Mouse (Mus musculus): ENCODE results near the gene Fam166a. TPM values are rescaled to one million over a fixed set of nuclear protein-coding genes. Genes with fewer than 3 reads are reported as not detected.

The Fam166a gene
- polyA plus RNA-seq, 1 experiment from 2014 or later: 0.91 TPM

DNA sequence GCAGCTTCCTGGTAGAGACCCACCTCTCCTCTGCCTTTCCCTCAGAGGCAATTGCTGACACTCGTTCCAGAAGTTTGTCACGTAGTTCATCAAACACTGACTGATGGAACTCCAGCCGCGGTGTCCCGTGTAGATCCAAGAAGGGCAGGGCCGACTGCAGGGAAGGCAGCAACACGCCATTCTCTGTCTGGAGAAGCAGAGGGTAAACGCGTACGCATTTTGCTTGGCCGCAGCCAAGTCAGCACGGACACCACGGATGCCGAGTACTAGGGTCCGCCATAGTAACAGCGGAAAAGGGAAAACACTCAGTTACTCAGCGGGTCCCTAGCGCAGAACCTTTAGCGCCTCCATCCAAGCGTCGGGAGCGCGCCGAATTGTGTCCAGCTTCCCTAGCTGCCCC lies 7.9 kb upstream of the Fam166a start:
- Histone ChIP-seq H3K4me1 (ENCODE audit: control insufficient read depth, insufficient read depth, low read length) (peaks cover 20% of the 10 kb centered on the region), H3K27me3 (ENCODE audit: control insufficient read depth, insufficient read depth, low read length) (no peaks in the 10 kb centered on the region), H3K27ac (ENCODE audit: low read depth, low read length) (peak overlapping the region; percentile 85), H3K4me2 (ENCODE audit: low read depth, low read length) (peak overlapping the region; percentile 92), H3K9ac (replicated peaks; ENCODE audit: low read depth, low read length) (peak overlapping the region; percentile 90), H3K36me3 (ENCODE audit: control insufficient read depth, insufficient read depth, low read length) (peaks cover 16% of the 10 kb centered on the region; the same call in 1 of the 2 replicates), H3K4me3 (ENCODE audit: low read depth, low read length) (peak overlapping the region; percentile 87), H3K9me3 (ENCODE audit: control insufficient read depth, low read length) (no peaks in the 10 kb centered on the region)
- under 1% methylated on average over 24 of the region's 24 CpGs for WGBS
- ATAC-seq (ENCODE audit: low read depth): peak; percentile 36; the same call in 1 of the 2 replicates

DNA sequence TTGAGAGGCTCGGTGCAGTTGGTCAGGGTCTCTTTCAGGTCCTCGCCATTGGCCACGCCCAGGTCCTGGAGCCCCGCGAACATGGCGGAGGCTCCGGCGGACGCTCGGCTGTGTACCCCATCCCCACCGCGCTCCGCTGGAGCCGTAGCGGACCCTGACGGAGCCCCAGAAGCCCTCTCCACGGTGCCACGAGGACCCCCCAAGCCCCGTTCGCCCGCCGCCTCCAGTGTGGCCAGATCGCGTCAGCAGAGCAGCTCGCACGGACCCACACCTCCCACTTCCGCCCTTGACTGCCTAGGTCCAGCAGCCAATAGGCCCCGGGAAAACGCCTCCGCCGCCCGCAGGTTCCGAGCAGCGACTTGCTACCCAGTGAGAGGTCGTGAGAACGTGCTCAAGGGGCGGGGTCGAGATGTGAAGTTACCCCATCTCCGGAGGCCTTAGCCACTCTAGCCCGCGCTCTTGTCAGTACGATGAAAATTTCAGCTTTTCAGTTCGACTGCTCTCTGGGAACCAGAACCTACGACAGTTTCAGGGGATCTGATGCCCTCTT lies 7.3 kb upstream of the Fam166a start, which contains the start of gene Nelfb:
Gene Nelfb, minus strand, starts transcription at position 369 of the 550 bp plus-strand sequence.
- Histone ChIP-seq H3K36me3 (ENCODE audit: control insufficient read depth, insufficient read depth, low read length) (0 out of 2 replicates have a peak, but pooled peaks cover 12% of the 10 kb centered on the region), H3K27me3 (ENCODE audit: control insufficient read depth, insufficient read depth, low read length) (no peaks in the 10 kb centered on the region), H3K4me2 (ENCODE audit: low read depth, low read length) (peak within 1 kb of the TSS; percentile 92), H3K9ac (replicated peaks; ENCODE audit: low read depth, low read length) (peak within 1 kb of the TSS; percentile 90), H3K4me3 (ENCODE audit: low read depth, low read length) (peak within 1 kb of the TSS; percentile 87), H3K27ac (ENCODE audit: low read depth, low read length) (peak within 1 kb of the TSS; percentile 85), H3K4me1 (ENCODE audit: control insufficient read depth, insufficient read depth, low read length) (peaks cover 20% of the 10 kb centered on the region), H3K9me3 (ENCODE audit: control insufficient read depth, low read length) (no peaks in the 10 kb centered on the region)
- under 1% methylated on average over 44 of the region's 44 CpGs for WGBS
- peak; percentile 93 for ATAC-seq (ENCODE audit: low read depth)

DNA sequence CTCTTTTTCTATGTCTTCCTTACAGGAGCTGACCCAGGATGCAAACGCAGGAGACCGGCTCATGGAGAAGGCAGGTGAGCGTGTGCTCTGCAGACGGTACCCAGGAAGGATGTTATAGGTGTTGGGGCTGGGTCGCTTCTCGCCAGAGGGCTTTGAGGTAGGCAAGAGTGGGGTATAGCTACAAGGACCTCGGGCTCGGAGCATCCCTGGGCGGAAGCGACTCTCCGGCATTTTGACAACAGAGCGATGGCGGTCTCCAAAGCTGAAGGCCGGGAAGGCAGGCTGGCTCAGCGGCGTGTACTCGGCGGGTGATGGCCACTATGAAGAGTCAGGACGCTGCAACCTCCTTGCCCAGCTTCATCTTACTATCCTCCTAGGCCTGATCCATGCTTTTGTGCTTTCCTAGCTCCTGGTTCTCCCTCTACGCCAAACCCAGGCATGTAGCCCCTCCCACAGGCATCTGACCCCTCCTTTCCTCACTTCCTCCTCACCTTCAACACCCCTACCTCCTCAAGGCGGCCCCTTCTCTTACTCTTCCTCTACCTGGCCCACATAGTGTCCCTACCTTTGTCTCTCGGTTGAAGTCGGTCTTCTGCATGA lies 5.2 kb upstream of the Fam166a start:
- no peak overlapping the region for H3K4me3 ChIP-seq (ENCODE audit: low read depth, low read length)
- H3K4me2 ChIP-seq (ENCODE audit: low read depth, low read length): no peak overlapping the region
- H3K27ac ChIP-seq (ENCODE audit: low read depth, low read length): no peak overlapping the region
- peaks cover 18% of the 10 kb centered on the region for H3K4me1 ChIP-seq (ENCODE audit: control insufficient read depth, insufficient read depth, low read length)
- ATAC-seq (ENCODE audit: low read depth): no peak
- 0 out of 2 replicates have a peak, but pooled peaks cover 5% of the 10 kb centered on the region for H3K36me3 ChIP-seq (ENCODE audit: control insufficient read depth, insufficient read depth, low read length)
- WGBS: 69% methylated on average over 23 of the region's 23 CpGs
- H3K9ac ChIP-seq (replicated peaks; ENCODE audit: low read depth, low read length): no peak overlapping the region
- H3K9me3 ChIP-seq (ENCODE audit: control insufficient read depth, low read length): no peaks in the 10 kb centered on the region
- H3K27me3 ChIP-seq (ENCODE audit: control insufficient read depth, insufficient read depth, low read length): no peaks in the 10 kb centered on the region

DNA sequence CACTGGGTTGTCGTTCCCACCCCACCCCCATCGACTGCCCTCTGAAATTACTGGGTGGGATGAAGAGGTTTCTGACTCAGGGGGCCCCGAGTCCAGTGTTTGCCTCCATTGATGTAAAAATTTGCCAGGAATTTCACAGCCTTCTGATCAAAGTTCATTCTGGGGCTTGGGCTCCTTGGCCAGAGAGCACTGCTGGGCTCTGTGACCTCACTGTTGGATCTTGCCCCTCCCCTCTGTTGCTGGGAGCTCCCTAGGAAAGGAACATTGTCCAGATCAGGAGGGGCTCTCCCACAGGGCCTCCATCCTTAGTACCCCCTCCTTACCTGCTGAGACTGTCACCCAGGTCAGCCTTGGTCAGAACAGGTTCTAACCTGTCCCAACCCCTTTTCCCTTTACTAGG lies 4.1 kb upstream of the Fam166a start, which contains the start of gene Stpg3:
Gene Stpg3, minus strand, starts transcription at position 194 of the 400 bp plus-strand sequence.
- no peak within 1 kb of the TSS for H3K4me3 ChIP-seq (ENCODE audit: low read depth, low read length)
- no peak within 1 kb of the TSS for H3K4me2 ChIP-seq (ENCODE audit: low read depth, low read length)
- H3K9ac ChIP-seq (replicated peaks; ENCODE audit: low read depth, low read length): no peak within 1 kb of the TSS
- H3K27me3 ChIP-seq (ENCODE audit: control insufficient read depth, insufficient read depth, low read length): no peaks in the 10 kb centered on the region
- no peaks in the 10 kb centered on the region for H3K36me3 ChIP-seq (ENCODE audit: control insufficient read depth, insufficient read depth, low read length)
- ATAC-seq (ENCODE audit: low read depth): no peak
- no peak within 1 kb of the TSS for H3K27ac ChIP-seq (ENCODE audit: low read depth, low read length)
- 82% methylated on average over 3 of the region's 3 CpGs for WGBS
- peaks cover 10% of the 10 kb centered on the region for H3K4me1 ChIP-seq (ENCODE audit: control insufficient read depth, insufficient read depth, low read length)
- H3K9me3 ChIP-seq (ENCODE audit: control insufficient read depth, low read length): no peaks in the 10 kb centered on the region

DNA sequence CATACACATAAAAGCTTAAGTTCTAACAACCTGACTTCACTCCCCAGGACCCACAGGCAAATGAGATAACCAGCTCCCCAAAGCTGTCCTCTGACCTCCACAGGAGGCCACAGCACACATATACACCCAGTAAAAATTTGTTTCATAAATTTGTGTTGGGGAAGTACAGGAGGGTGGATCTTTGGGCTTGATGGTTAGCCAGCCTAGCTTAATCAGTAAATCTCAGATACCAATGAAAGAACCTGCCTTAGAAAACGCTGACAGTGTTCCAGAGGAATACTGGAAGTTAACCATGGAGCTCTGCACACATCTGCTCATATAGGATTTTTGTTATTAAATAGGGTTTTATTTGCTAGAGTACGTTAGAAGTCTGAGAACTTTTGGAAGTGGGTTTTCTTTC lies 879 bp upstream of the Fam166a start:
- WGBS: 65% methylated on average over 2 of the region's 2 CpGs
- no peak for ATAC-seq (ENCODE audit: low read depth)
- H3K4me2 ChIP-seq (ENCODE audit: low read depth, low read length): no peak overlapping the region
- H3K27me3 ChIP-seq (ENCODE audit: control insufficient read depth, insufficient read depth, low read length): no peaks in the 10 kb centered on the region
- H3K4me3 ChIP-seq (ENCODE audit: low read depth, low read length): no peak overlapping the region
- no peaks in the 10 kb centered on the region for H3K9me3 ChIP-seq (ENCODE audit: control insufficient read depth, low read length)
- H3K4me1 ChIP-seq (ENCODE audit: control insufficient read depth, insufficient read depth, low read length): no peaks in the 10 kb centered on the region
- no peak overlapping the region for H3K9ac ChIP-seq (replicated peaks; ENCODE audit: low read depth, low read length)
- H3K36me3 ChIP-seq (ENCODE audit: control insufficient read depth, insufficient read depth, low read length): no peaks in the 10 kb centered on the region
- H3K27ac ChIP-seq (ENCODE audit: low read depth, low read length): no peak overlapping the region

DNA sequence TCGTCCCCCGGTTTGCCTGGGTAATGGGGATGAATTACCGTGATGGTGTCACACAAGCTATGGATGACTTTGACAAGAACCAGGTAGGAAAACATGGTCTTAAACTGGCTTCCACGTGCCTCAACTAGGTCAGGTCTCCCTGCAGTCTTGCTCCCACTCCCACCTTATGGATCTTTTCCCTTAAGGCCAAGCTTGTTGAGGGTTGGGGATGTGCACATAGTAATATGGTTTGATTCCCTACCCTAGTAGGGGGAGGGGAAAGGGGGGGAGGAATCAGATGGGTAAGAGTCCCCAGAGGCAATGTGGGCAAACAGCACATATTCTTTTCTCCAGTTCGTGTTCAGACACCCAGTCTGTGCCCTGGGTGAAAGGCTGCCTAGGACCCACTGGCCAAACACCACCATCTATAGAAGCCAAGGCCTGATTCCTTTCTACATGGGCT lies 2.8 kb downstream of the Fam166a start:
- H3K9me3 ChIP-seq (ENCODE audit: control insufficient read depth, low read length): no peaks in the 10 kb centered on the region
- ATAC-seq (ENCODE audit: low read depth): no peak
- no peaks in the 10 kb centered on the region for H3K36me3 ChIP-seq (ENCODE audit: control insufficient read depth, insufficient read depth, low read length)
- WGBS: 75% methylated on average over 5 of the region's 5 CpGs
- H3K27ac ChIP-seq (ENCODE audit: low read depth, low read length): no peak overlapping the region
- H3K4me2 ChIP-seq (ENCODE audit: low read depth, low read length): no peak overlapping the region
- no peak overlapping the region for H3K9ac ChIP-seq (replicated peaks; ENCODE audit: low read depth, low read length)
- no peaks in the 10 kb centered on the region for H3K27me3 ChIP-seq (ENCODE audit: control insufficient read depth, insufficient read depth, low read length)
- H3K4me1 ChIP-seq (ENCODE audit: control insufficient read depth, insufficient read depth, low read length): peaks cover 7% of the 10 kb centered on the region; the same call in 1 of the 2 replicates
- H3K4me3 ChIP-seq (ENCODE audit: low read depth, low read length): no peak overlapping the region

DNA sequence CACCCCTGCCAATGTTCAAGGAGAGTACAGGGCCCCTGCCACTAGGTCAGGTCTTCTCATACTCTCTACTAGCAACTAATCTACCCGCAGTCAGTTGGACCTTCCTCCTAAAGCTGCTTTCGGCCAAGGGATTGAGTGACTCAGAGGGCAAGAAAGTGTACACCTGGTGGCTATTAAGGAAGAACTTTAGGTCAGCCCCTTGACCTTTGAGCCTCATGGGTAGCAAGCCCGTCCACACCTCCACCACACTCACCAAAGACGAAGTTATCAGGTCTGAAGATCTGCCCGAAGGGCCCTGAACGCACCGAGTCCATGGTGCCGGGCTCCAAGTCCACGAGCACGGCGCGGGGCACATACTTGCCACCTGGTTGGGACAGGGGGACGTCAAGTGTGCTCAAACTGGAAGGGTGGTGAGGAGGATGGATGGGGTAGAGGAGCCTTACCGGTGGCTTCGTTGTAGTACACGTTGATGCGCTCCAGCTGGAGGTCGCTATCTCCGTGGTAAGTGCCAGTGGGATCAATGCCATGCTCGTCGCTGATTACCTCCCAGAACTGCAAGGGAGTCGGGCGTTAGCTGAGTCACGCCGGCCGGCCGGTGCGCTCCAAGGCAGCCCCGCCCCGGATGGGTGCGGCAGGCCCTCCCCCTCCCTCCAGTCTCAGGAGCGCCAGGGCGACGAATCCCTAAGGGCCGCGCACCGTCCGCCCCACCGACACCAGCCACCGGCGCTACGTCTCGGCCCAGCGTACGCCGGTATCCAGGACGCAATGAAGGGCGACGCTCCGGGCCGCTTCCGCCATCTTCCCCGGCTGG lies 5.3 kb downstream of the Fam166a start:
- Histone ChIP-seq H3K27ac (ENCODE audit: low read depth, low read length) (peak overlapping the region; percentile 86), H3K9ac (replicated peaks; ENCODE audit: low read depth, low read length) (peak overlapping the region; percentile 75), H3K27me3 (ENCODE audit: control insufficient read depth, insufficient read depth, low read length) (no peaks in the 10 kb centered on the region), H3K4me3 (ENCODE audit: low read depth, low read length) (peak overlapping the region; percentile 81), H3K4me2 (ENCODE audit: low read depth, low read length) (peak overlapping the region; percentile 94), H3K4me1 (ENCODE audit: control insufficient read depth, insufficient read depth, low read length) (peaks cover 7% of the 10 kb centered on the region; the same call in 1 of the 2 replicates), H3K36me3 (ENCODE audit: control insufficient read depth, insufficient read depth, low read length) (no peaks in the 10 kb centered on the region), H3K9me3 (ENCODE audit: control insufficient read depth, low read length) (no peaks in the 10 kb centered on the region)
- ATAC-seq (ENCODE audit: low read depth): peak; percentile 42
- 3% methylated on average over 53 of the region's 53 CpGs for WGBS

DNA sequence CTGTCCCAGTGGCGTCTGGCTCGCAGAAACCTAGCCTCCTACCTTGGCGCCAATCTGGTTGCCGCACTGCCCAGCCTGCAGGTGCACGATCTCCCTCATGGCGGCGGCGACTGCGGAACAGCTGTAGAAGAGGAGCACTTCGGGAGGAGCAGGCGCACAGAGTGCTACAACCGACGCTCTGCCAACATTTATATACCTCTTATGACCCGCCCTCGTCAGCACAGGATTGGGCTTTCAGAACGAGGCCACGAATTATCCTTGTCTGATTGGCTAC lies 5.9 kb downstream of the Fam166a start, which contains the start of gene Tubb4b:
Gene Tubb4b, minus strand, starts transcription at position 211 of the 274 bp plus-strand sequence.
- under 1% methylated on average over 17 of the region's 17 CpGs for WGBS
- ATAC-seq (ENCODE audit: low read depth): no peak

More for the DNA sequence above, 5.9 kb downstream of the Fam166a start, which contains the start of gene Tubb4b:
- Histone ChIP-seq H3K9me3 (ENCODE audit: control insufficient read depth, low read length) (no peaks in the 10 kb centered on the region), H3K9ac (replicated peaks; ENCODE audit: low read depth, low read length) (peak within 1 kb of the TSS; percentile 75), H3K27me3 (ENCODE audit: control insufficient read depth, insufficient read depth, low read length) (no peaks in the 10 kb centered on the region), H3K4me3 (ENCODE audit: low read depth, low read length) (peak within 1 kb of the TSS; percentile 81), H3K36me3 (ENCODE audit: control insufficient read depth, insufficient read depth, low read length) (no peaks in the 10 kb centered on the region), H3K4me2 (ENCODE audit: low read depth, low read length) (peak within 1 kb of the TSS; percentile 94), H3K4me1 (ENCODE audit: control insufficient read depth, insufficient read depth, low read length) (peaks cover 7% of the 10 kb centered on the region; the same call in 1 of the 2 replicates), H3K27ac (ENCODE audit: low read depth, low read length) (peak within 1 kb of the TSS; percentile 91)

All from neural tube, embryonic 14.5 days (tissue).